Mouse (Mus musculus) hematopoietic stem cell, adult 5-6 weeks (primary cell): ENCODE results near the gene 1700067P10Rik. TPM values are rescaled to one million over a fixed set of nuclear protein-coding genes. Genes with fewer than 3 reads are reported as not detected.

ENCODE experiments used
- ATAC-seq, 2 experiments: fragments of 125-278 bp in 1 of 2; replicated peaks in 1 of 2; 2 replicates each; pipeline ENCODE4 v1.8.0; 2016 to 2017; ENCODE audit warnings: inconsistent platforms in 2 of 2, mild to moderate bottlenecking in 2 of 2, moderate number of reproducible peaks in 2 of 2, low read depth in 1 of 2, moderate TSS enrichment in 1 of 2; ENCODE audit not compliant: low FRiP score in 2 of 2, poor library complexity in 2 of 2, severe bottlenecking in 2 of 2, insufficient read depth in 1 of 2, low TSS enrichment in 1 of 2
- total RNA-seq: library from RNA; stranded (forward); fragments of 172-1452, 232-1000 nt; gene quantifications from 2 replicates; pipeline ENCODE4 v1.2.3, GENCODE M21; 2017

1700067P10Rik gene
- total RNA-seq, 1 experiment from 2014 or later, result not detected

- no peak for ATAC-seq
Measured at GRCm38 (mm10) chr17:48132810-48133209, 43.7 kb downstream of the 1700067P10Rik start.

Other genes starting within 250 kb of the 1700067P10Rik start
- 7.0 and 7.1 TPM in 2 replicates for gene Foxp4, start 164.7 kb upstream of the 1700067P10Rik start, total RNA-seq
- gene 1700122O11Rik, start 51.0 kb upstream of the 1700067P10Rik start, total RNA-seq, result not detected in 2 replicates
- gene 9830107B12Rik, start 56.9 kb downstream of the 1700067P10Rik start, total RNA-seq, result 2.9 and 4.4 TPM in 2 replicates
- 1.0 and 9.2 TPM in 2 replicates for gene A530064D06Rik, start 78.0 kb downstream of the 1700067P10Rik start, total RNA-seq
- 7.4 and 13.9 TPM in 2 replicates for gene Trem1, start 143.4 kb downstream of the 1700067P10Rik start, total RNA-seq
- gene Trem3, start 158.5 kb downstream of the 1700067P10Rik start, total RNA-seq, result 7.2 and 34.1 TPM in 2 replicates
- gene Treml4, start 175.0 kb downstream of the 1700067P10Rik start, total RNA-seq, result 0.56 TPM in 1 of 2 replicates, not detected in the other
- gene Treml2, start 210.2 kb downstream of the 1700067P10Rik start, total RNA-seq, result 102 TPM in 2 replicates
- gene B430306N03Rik, start 226.8 kb downstream of the 1700067P10Rik start, total RNA-seq, result 4.2 and 4.9 TPM in 2 replicates